Mouse (Mus musculus): ENCODE data around the gene Mdm2.

DNA sequence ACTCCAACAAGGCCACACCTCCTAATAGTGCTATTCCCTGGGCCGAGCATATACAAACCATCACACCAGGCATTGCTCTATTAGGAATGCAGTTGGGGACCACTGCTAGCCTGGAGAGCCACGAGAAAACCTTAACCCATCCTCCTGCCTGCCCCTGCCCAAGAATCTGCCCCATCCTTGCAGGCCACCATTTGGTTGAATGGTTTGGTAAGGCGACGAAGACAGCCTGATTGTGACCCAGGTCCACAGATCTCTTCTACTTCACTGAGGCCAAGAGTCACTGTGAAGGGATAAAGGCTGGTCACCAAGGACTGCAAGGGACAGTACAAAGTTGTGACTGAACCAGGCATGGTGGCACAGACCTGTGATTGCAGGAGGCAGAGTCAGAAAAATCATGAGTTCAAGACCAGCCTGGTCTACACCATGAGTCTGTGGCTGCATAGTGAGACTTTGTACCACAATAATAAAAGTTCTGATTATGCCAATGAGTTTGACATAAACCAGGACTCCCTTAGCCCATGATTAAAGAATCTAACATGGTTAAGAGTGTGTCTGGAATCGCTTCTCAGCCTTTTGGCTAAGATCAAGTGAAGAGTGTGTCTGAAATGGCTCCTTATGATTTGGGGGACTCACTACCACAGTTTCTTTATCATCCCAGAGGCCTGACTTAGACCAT lies 63.9 kb downstream of the Mdm2 start:
- TF ChIP-seq EP300 (IDR thresholded peaks at IDR 0.05; ENCODE audit: low read depth) (no peak), CTCF (IDR thresholded peaks at IDR 0.05; ENCODE audit: low read depth) (no peak)
